Mouse (Mus musculus) myocyte (in vitro differentiated cells): ENCODE results near the gene Sdk2. TPM values are rescaled to one million over a fixed set of nuclear protein-coding genes. Genes with fewer than 3 reads are reported as not detected.

Source experiments
- H3K27me3 ChIP-seq: one replicate; pipeline ENCODE4 v1.6.1; 2011; ENCODE audit not compliant: control insufficient read depth, insufficient read depth, insufficient read length
- H3K36me3 ChIP-seq: one replicate; pipeline ENCODE4 v1.6.1; 2011; ENCODE audit not compliant: control insufficient read depth, insufficient read depth
- H3K4me2 ChIP-seq: one replicate; pipeline ENCODE4 v1.6.1; 2011; ENCODE audit warnings: low read depth, control low read depth
- H3K4me3 ChIP-seq: one replicate; pipeline ENCODE4 v1.5.1; 2011; ENCODE audit warnings: mild to moderate bottlenecking, control low read depth, moderate library complexity
- H3K79me2 ChIP-seq: one replicate; pipeline ENCODE4 v1.6.1; 2011; ENCODE audit not compliant: control insufficient read depth, insufficient read depth
- H3ac ChIP-seq: one replicate; pipeline ENCODE4 v1.6.1; 2011; ENCODE audit not compliant: control insufficient read depth, insufficient read length
- CEBPB ChIP-seq: IDR thresholded peaks from 2 replicates; pipeline ENCODE4 v1.6.1; 2011; ENCODE audit warnings: mild to moderate bottlenecking, moderate library complexity; ENCODE audit not compliant: poor library complexity, insufficient read depth, severe bottlenecking
- E2F4 ChIP-seq: IDR thresholded peaks from one replicate; pipeline ENCODE4 v1.6.1; 2011; ENCODE audit warnings: mild to moderate bottlenecking, control low read depth, moderate library complexity; ENCODE audit not compliant: insufficient read depth
- MAX ChIP-seq: IDR thresholded peaks from one replicate; pipeline ENCODE4 v1.6.1; 2011; ENCODE audit warnings: low read depth, mild to moderate bottlenecking, control low read depth
- MYOD1 ChIP-seq, 3 experiments: IDR thresholded peaks; one replicate each; pipeline ENCODE4 v1.6.1; 2011; ENCODE audit warnings: control low read depth in 2 of 3, low read depth in 2 of 3, mild to moderate bottlenecking in 2 of 3, moderate library complexity in 1 of 3; ENCODE audit not compliant: insufficient read length in 2 of 3, control insufficient read depth in 1 of 3
- MYOG ChIP-seq, 3 experiments: IDR thresholded peaks; one replicate each; pipeline ENCODE4 v1.6.1; 2011; ENCODE audit warnings: control low read depth in 2 of 3, low read depth in 2 of 3, mild to moderate bottlenecking in 2 of 3; ENCODE audit not compliant: insufficient read length in 2 of 3, control insufficient read depth in 1 of 3, insufficient read depth in 1 of 3
- POLR2A ChIP-seq: IDR thresholded peaks from one replicate; pipeline ENCODE4 v1.6.1; 2011; ENCODE audit warnings: low read depth, mild to moderate bottlenecking, control low read depth, moderate library complexity; ENCODE audit not compliant: insufficient read length
- POLR2AphosphoS2 ChIP-seq: IDR thresholded peaks from one replicate; pipeline ENCODE4 v1.6.1; 2011; ENCODE audit warnings: low read depth, control low read depth; ENCODE audit not compliant: insufficient read length
- REST ChIP-seq: IDR thresholded peaks from one replicate; pipeline ENCODE4 v1.6.1; 2011; ENCODE audit warnings: mild to moderate bottlenecking, control low read depth, moderate library complexity; ENCODE audit not compliant: insufficient read depth, insufficient read length
- SRF ChIP-seq: IDR thresholded peaks from one replicate; pipeline ENCODE4 v1.6.1; 2011; ENCODE audit warnings: low read depth; ENCODE audit not compliant: control insufficient read depth, insufficient read length
- TCF12 ChIP-seq: IDR thresholded peaks from one replicate; pipeline ENCODE4 v1.6.1; 2011; ENCODE audit warnings: mild to moderate bottlenecking, control low read depth; ENCODE audit not compliant: poor library complexity, insufficient read depth, severe bottlenecking
- TCF3 ChIP-seq: IDR thresholded peaks from one replicate; pipeline ENCODE4 v1.6.1; 2011; ENCODE audit warnings: low read depth, control low read depth; ENCODE audit not compliant: insufficient read length
- USF1 ChIP-seq: IDR thresholded peaks from one replicate; pipeline ENCODE4 v1.6.1; 2011; ENCODE audit warnings: low read depth, mild to moderate bottlenecking, control low read depth, moderate library complexity
- polyA plus RNA-seq: library from polyadenylated mRNA; unstranded; fragments of >200 nt; fragmentation: generic; extraction: Trizol; gene quantifications from one replicate; pipeline ENCODE4 v1.2.1, GENCODE M21; 2012; ENCODE audit warnings: missing spikeins

Sdk2 gene
- polyA plus RNA-seq, 1 experiment = 0.06 TPM

GRCm38 (mm10) chr11:113754845-113755244, 312.0 kb downstream of the Sdk2 start:
- no peak overlapping the region for H3K4me2 ChIP-seq
- H3K79me2 ChIP-seq = peaks cover 6% of the 10 kb centered on the region
- no peaks in the 10 kb centered on the region for H3K27me3 ChIP-seq
- TF ChIP-seq USF1 = no peak
- TF ChIP-seq REST = no peak
- no peak for TF ChIP-seq SRF
- no peak for TF ChIP-seq MYOD1 (IDR thresholded peaks at IDR 0.05; ENCODE audit: control insufficient read depth in 1 of 3, insufficient read length in 2 of 3, low read depth in 2 of 3)
- TF ChIP-seq TCF12 = no peak
- no peak for TF ChIP-seq POLR2A
- no peak for TF ChIP-seq TCF3
- TF ChIP-seq E2F4 = no peak
- no peak for TF ChIP-seq POLR2AphosphoS2
- TF ChIP-seq MYOG (IDR thresholded peaks at IDR 0.05; ENCODE audit: control insufficient read depth in 1 of 3, insufficient read depth in 1 of 3, insufficient read length in 2 of 3, low read depth in 2 of 3) = no peak
- no peak for TF ChIP-seq CEBPB
- no peak for TF ChIP-seq MAX
- no peaks in the 10 kb centered on the region for H3K36me3 ChIP-seq
- H3K4me3 ChIP-seq = no peak overlapping the region
- H3ac ChIP-seq = no peak overlapping the region

GRCm38 (mm10) chr11:113752685-113753430, 314.0 kb downstream of the Sdk2 start:
- TF ChIP-seq POLR2A = no peak
- TF ChIP-seq MYOD1 (IDR thresholded peaks at IDR 0.05; ENCODE audit: control insufficient read depth in 1 of 3, insufficient read length in 2 of 3, low read depth in 2 of 3) = no peak
- TF ChIP-seq REST = no peak
- TF ChIP-seq USF1 = no peak
- no peak for TF ChIP-seq MAX
- TF ChIP-seq E2F4 = no peak
- no peak for TF ChIP-seq POLR2AphosphoS2
- TF ChIP-seq CEBPB = no peak
- TF ChIP-seq MYOG (IDR thresholded peaks at IDR 0.05; ENCODE audit: control insufficient read depth in 1 of 3, insufficient read depth in 1 of 3, insufficient read length in 2 of 3, low read depth in 2 of 3) = no peak
- no peak for TF ChIP-seq TCF12
- TF ChIP-seq TCF3 = no peak
- no peak for TF ChIP-seq SRF
- H3K79me2 ChIP-seq = peaks cover 14% of the 10 kb centered on the region
- peak overlapping the region; percentile 79 for H3K4me2 ChIP-seq
- no peaks in the 10 kb centered on the region for H3K27me3 ChIP-seq
- H3K36me3 ChIP-seq = no peaks in the 10 kb centered on the region
- H3K4me3 ChIP-seq = peak overlapping the region; percentile 88
- H3ac ChIP-seq = no peak overlapping the region

GRCm38 (mm10) chr11:113752158-113752661, 314.6 kb downstream of the Sdk2 start:
- Histone ChIP-seq H3K79me2 (peaks cover 20% of the 10 kb centered on the region), H3K36me3 (no peaks in the 10 kb centered on the region), H3K27me3 (no peaks in the 10 kb centered on the region), H3K4me2 (peak overlapping the region; percentile 79), H3K4me3 (peak overlapping the region; percentile 88), H3ac (no peak overlapping the region)
- TF ChIP-seq SRF = no peak
- TF ChIP-seq TCF3 = no peak
- TF ChIP-seq POLR2AphosphoS2 = no peak
- no peak for TF ChIP-seq CEBPB
- TF ChIP-seq TCF12 = no peak
- TF ChIP-seq MYOD1 (IDR thresholded peaks at IDR 0.05; ENCODE audit: control insufficient read depth in 1 of 3, insufficient read length in 2 of 3, low read depth in 2 of 3) = no peak
- TF ChIP-seq USF1 = no peak
- TF ChIP-seq POLR2A = no peak
- no peak for TF ChIP-seq MYOG (IDR thresholded peaks at IDR 0.05; ENCODE audit: control insufficient read depth in 1 of 3, insufficient read depth in 1 of 3, insufficient read length in 2 of 3, low read depth in 2 of 3)
- TF ChIP-seq E2F4 = no peak
- no peak for TF ChIP-seq REST
- no peak for TF ChIP-seq MAX

GRCm38 (mm10) chr11:113751484-113752084, 315.3 kb downstream of the Sdk2 start, which contains the start of gene Cdc42ep4:
Gene Cdc42ep4, minus strand, starts transcription at chr11:113751881.
- Histone ChIP-seq H3K79me2 (peaks cover 23% of the 10 kb centered on the region), H3K27me3 (no peaks in the 10 kb centered on the region), H3ac (peak within 1 kb of the TSS; percentile 47), H3K36me3 (peaks cover 3% of the 10 kb centered on the region), H3K4me2 (peak within 1 kb of the TSS; percentile 83), H3K4me3 (peak within 1 kb of the TSS; percentile 88)
- TF ChIP-seq MYOG (IDR thresholded peaks at IDR 0.05; ENCODE audit: control insufficient read depth in 1 of 3, insufficient read depth in 1 of 3, insufficient read length in 2 of 3, low read depth in 2 of 3) (peak in 1 of 3 experiments; percentile 11), MYOD1 (IDR thresholded peaks at IDR 0.05; ENCODE audit: control insufficient read depth in 1 of 3, insufficient read length in 2 of 3, low read depth in 2 of 3) (no peak), E2F4 (no peak), POLR2AphosphoS2 (peak; percentile 80), MAX (no peak), POLR2A (peak; percentile 94), TCF12 (no peak), CEBPB (no peak), TCF3 (no peak), SRF (no peak), USF1 (no peak), REST (no peak)
